Mouse (Mus musculus) liver, postnatal 0 days (tissue): ENCODE data around the gene Ces4a.

ENCODE experiments used
- CTCF ChIP-seq: sonication (generic); IDR thresholded peaks from 2 replicates; pipeline ENCODE4 v1.5.1; 2016; ENCODE audit warnings: antibody characterized with exemption, low read depth
- EP300 ChIP-seq: IDR thresholded peaks from 2 replicates; pipeline ENCODE4 v1.6.1; 2016; ENCODE audit warnings: antibody characterized with exemption, low read depth, mild to moderate bottlenecking

GRCm38 (mm10) chr8:105088581-105088980 lies 43.0 kb upstream of the Ces4a start:
- TF ChIP-seq EP300 (no peak), CTCF (no peak)
